Mouse (Mus musculus) sigmoid colon, adult 10 weeks (tissue): ENCODE measurements around the gene Pfkm. TPM values are rescaled to one million over a fixed set of nuclear protein-coding genes. Genes with fewer than 3 reads are reported as not detected.

Source experiments
- polyA plus RNA-seq: library from polyadenylated mRNA; stranded (reverse); fragments of 350-450 nt; fragmentation: Illumina TruSeq; extraction: RNeasy Lipid Tissue Mini Kit (QIAGEN cat#74804); gene quantifications from one replicate; pipeline ENCODE4 v1.2.3, GENCODE M21; 2014; ENCODE audit warnings: low read depth, low replicate concordance

Gene Pfkm
- 2.1 TPM for polyA plus RNA-seq

GRCm38 (mm10) chr15:98092372-98093120 is at the start of gene Pfkm:
TSS of gene Pfkm (plus strand) at chr15:98092589.

GRCm38 (mm10) chr15:98093121-98094011 is 977 bp downstream of the Pfkm start, which contains the start of gene Senp1:
TSS of gene Senp1 (minus strand) at chr15:98093744.

GRCm38 (mm10) chr15:98165525-98165924 is 73.1 kb downstream of the Pfkm start, which contains the start of gene Asb8:
TSS of gene Asb8 (minus strand) at chr15:98165625.

GRCm38 (mm10) chr15:98166963-98167644 is 74.7 kb downstream of the Pfkm start, which contains the start of gene Ccdc184:
TSS of gene Ccdc184 (plus strand) at chr15:98167158.

Other genes starting within 250 kb of the Pfkm start
- gene Hdac7, start 248.1 kb upstream of the Pfkm start, polyA plus RNA-seq = 2.3 TPM
- 131 TPM for gene Vdr, start 182.0 kb upstream of the Pfkm start, polyA plus RNA-seq
- 6.2 TPM for gene Tmem106c, start 128.4 kb upstream of the Pfkm start, polyA plus RNA-seq
- gene Col2a1, start 87.9 kb upstream of the Pfkm start, polyA plus RNA-seq = not detected
- gene Senp1, start 1.2 kb downstream of the Pfkm start, polyA plus RNA-seq = 38.8 TPM
- gene Asb8, start 73.0 kb downstream of the Pfkm start, polyA plus RNA-seq = 33.2 TPM
- gene Ccdc184, start 74.6 kb downstream of the Pfkm start, polyA plus RNA-seq = not detected
- gene Olfr288, start 103.0 kb downstream of the Pfkm start, polyA plus RNA-seq = not detected
- not detected for gene Gm44579, start 128.4 kb downstream of the Pfkm start, polyA plus RNA-seq
- gene Olfr287, start 128.5 kb downstream of the Pfkm start, polyA plus RNA-seq = not detected
- gene Olfr286, start 141.9 kb downstream of the Pfkm start, polyA plus RNA-seq = not detected
- not detected for gene H1fnt, start 164.7 kb downstream of the Pfkm start, polyA plus RNA-seq
- 0.98 TPM for gene Zfp641, start 203.6 kb downstream of the Pfkm start, polyA plus RNA-seq
- not detected for gene Olfr285, start 224.8 kb downstream of the Pfkm start, polyA plus RNA-seq
- gene Olfr284, start 248.4 kb downstream of the Pfkm start, polyA plus RNA-seq = not detected